Mouse (Mus musculus) hindbrain, embryonic 12.5 days (tissue): ENCODE results near the gene Rnf115. TPM values are rescaled to one million over a fixed set of nuclear protein-coding genes. Genes with fewer than 3 reads are reported as not detected.

Experiments used
- ATAC-seq: fragments of 200-750 bp; cut with Nextera tagmentation; 2 replicates; pipeline ENCODE4 v1.8.0; 2017; ENCODE audit warnings: moderate TSS enrichment; ENCODE audit not compliant: low FRiP score
- H3K27ac ChIP-seq: fragments of 300-500 bp; sonication (generic); 2 replicates; pipeline ENCODE4 v1.5.1; 2016; ENCODE audit warnings: mild to moderate bottlenecking
- H3K27me3 ChIP-seq: fragments of 300-500 bp; sonication (generic); 2 replicates; pipeline ENCODE4 v1.6.1; 2016; ENCODE audit warnings: mild to moderate bottlenecking
- H3K36me3 ChIP-seq: fragments of 300-500 bp; sonication (generic); 2 replicates; pipeline ENCODE4 v1.6.1; 2016; ENCODE audit warnings: mild to moderate bottlenecking
- H3K4me1 ChIP-seq: fragments of 300-500 bp; sonication (generic); 2 replicates; pipeline ENCODE4 v1.6.1; 2016
- H3K4me2 ChIP-seq: fragments of 300-500 bp; sonication (generic); replicated peaks from 2 replicates; pipeline ENCODE4 v1.6.1; 2016; ENCODE audit warnings: mild to moderate bottlenecking
- H3K4me3 ChIP-seq: fragments of 300-500 bp; sonication (generic); 2 replicates; pipeline ENCODE4 v1.5.1; 2016; ENCODE audit warnings: mild to moderate bottlenecking
- H3K9ac ChIP-seq: fragments of 300-500 bp; sonication (generic); 2 replicates; pipeline ENCODE4 v1.6.1; 2016; ENCODE audit warnings: mild to moderate bottlenecking, moderate library complexity
- H3K9me3 ChIP-seq: fragments of 300-500 bp; sonication (generic); replicated peaks from 2 replicates; pipeline ENCODE4 v1.6.1; 2016; ENCODE audit warnings: mild to moderate bottlenecking
- WGBS: fragments of 180-500 bp; shearing (Covaris S2); methylation state at CpG from one replicate; pipeline ENCODE4 v1.1.7; 2016; 5-methylcytosine and 5-hydroxymethylcytosine counted together
- polyA plus RNA-seq: library from polyadenylated mRNA; unstranded; fragments of >200 nt; fragmentation: Nextera tagmentation; extraction: Ambion mirVana; gene quantifications from 2 replicates; pipeline ENCODE4 v1.2.1, GENCODE M21; 2016

Gene Rnf115
- polyA plus RNA-seq, 1 experiment from 2014 or later = 78.2 TPM

DNA sequence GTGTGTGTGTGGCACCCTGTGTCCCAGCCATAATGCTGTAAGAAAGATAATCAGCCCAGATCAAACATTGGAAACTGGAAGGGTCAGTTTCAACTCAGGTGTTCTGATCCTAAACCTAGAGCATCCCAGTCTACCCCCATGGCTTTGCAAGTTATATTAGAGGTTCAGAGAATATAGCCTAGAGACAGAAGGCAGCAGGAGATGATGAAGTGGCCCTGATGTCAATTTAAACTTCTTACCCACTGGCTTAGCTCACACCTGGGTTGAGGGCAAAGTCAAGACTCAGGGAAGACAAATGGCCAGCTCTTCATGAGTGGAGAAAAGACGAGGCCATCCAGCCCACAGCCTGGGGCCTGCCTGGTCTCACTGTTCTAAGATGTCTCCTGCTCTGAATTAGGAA, 101.5 kb downstream of the Rnf115 start, which contains the start of the genes Pdzk1 and Cd160:
Pdzk1 (plus strand) TSS at position 301 of the 400 bp plus-strand sequence.
Cd160 (minus strand) TSS at position 368 of the 400 bp plus-strand sequence.
- Histone ChIP-seq H3K27me3 (no peaks in the 10 kb centered on the region; the same call in 1 of the 2 replicates), H3K4me3 (no peak within 1 kb of the TSS), H3K4me2 (no peak within 1 kb of the TSS), H3K4me1 (peaks cover 4% of the 10 kb centered on the region), H3K27ac (no peak within 1 kb of the TSS), H3K9ac (no peak within 1 kb of the TSS), H3K36me3 (no peaks in the 10 kb centered on the region), H3K9me3 (no peaks in the 10 kb centered on the region)
- WGBS = 74% methylated on average over 1 of the region's 1 CpGs
- no peak for ATAC-seq

GRCm38 (mm10) chr3:96829856-96830255, 102.4 kb downstream of the Rnf115 start:
- Histone ChIP-seq H3K27me3 (no peaks in the 10 kb centered on the region), H3K4me3 (no peak overlapping the region), H3K9me3 (no peaks in the 10 kb centered on the region), H3K4me2 (no peak overlapping the region), H3K27ac (no peak overlapping the region), H3K36me3 (no peaks in the 10 kb centered on the region), H3K4me1 (peaks cover 4% of the 10 kb centered on the region), H3K9ac (no peak overlapping the region)
- ATAC-seq = no peak
- WGBS = 75% methylated on average over 10 of the region's 10 CpGs

DNA sequence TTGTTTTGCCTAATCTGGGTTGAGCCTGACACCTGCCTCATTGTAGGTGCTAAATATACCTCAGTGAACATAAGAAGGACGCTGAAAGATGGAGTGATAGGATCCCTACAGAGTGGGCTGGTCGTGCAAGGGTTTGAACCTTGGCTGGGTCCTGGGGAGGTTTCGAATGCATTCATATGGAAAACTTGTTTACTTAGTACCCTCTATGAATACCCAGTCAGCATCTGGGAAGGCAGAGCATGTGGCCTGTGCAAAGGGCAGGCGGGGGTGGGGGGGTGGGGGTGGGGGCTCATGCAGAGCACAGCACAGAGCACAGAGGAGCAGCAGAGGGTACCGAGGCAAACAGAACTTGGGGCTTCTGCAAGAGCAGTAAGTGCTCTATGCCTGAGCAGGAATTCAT, 105.5 kb downstream of the Rnf115 start:
- no peak for ATAC-seq
- no peak overlapping the region for H3K4me2 ChIP-seq
- H3K4me1 ChIP-seq = no peaks in the 10 kb centered on the region
- no peak overlapping the region for H3K9ac ChIP-seq
- no peaks in the 10 kb centered on the region for H3K27me3 ChIP-seq
- H3K27ac ChIP-seq = no peak overlapping the region
- H3K36me3 ChIP-seq = no peaks in the 10 kb centered on the region
- H3K4me3 ChIP-seq = no peak overlapping the region
- 19% methylated on average over 5 of the region's 5 CpGs for WGBS
- H3K9me3 ChIP-seq = no peaks in the 10 kb centered on the region

DNA sequence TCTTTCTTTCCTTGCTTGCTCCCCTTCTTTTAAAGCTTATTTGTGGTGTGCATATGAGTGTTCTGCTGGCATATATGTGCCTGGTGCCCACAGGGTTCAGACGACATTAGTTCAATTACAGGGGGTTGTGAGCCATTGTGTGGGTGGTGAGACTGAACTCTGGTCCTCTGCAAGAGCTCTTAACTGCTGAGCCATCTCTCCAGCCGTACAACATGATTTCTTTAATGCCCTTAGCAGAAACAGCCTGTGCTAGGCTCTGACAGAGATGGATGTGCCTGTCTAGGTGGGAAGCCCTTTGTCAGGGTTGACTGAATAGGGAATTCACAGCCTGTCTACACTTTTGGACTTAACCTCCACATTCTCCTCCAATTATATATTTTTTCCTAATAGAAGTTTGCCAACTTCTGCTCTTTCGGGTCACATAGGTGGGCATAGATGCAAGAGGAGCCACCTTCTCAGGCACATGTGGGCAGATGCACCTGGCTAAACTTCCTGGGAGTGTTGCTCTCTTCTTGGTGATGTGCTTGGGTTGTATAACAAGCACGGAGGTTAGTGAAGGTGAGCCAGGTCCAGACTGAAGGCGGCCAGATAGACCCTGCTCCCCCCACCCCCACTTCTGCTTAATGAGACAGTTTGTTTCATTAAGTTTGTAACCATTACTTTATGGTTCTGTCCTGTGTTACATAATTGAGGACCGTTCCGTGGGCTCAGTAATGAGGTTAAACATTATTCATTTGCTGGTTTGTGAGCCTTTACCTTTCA, 107.3 kb downstream of the Rnf115 start:
- WGBS = 76% methylated on average over 7 of the region's 7 CpGs

GRCm38 (mm10) chr3:96836414-96836813, 109.0 kb downstream of the Rnf115 start:
- H3K4me1 ChIP-seq = no peaks in the 10 kb centered on the region
- H3K36me3 ChIP-seq = no peaks in the 10 kb centered on the region
- no peak overlapping the region for H3K27ac ChIP-seq
- H3K27me3 ChIP-seq = no peaks in the 10 kb centered on the region
- no peak overlapping the region for H3K4me3 ChIP-seq
- ATAC-seq = no peak
- 80% methylated on average over 2 of the region's 2 CpGs for WGBS
- H3K4me2 ChIP-seq = no peak overlapping the region
- H3K9me3 ChIP-seq = no peaks in the 10 kb centered on the region
- no peak overlapping the region for H3K9ac ChIP-seq

More for the DNA sequence above, 107.3 kb downstream of the Rnf115 start:
- no peak overlapping the region for H3K4me2 ChIP-seq
- no peaks in the 10 kb centered on the region for H3K4me1 ChIP-seq
- H3K36me3 ChIP-seq = no peaks in the 10 kb centered on the region
- no peak for ATAC-seq
- no peak overlapping the region for H3K9ac ChIP-seq
- no peak overlapping the region for H3K27ac ChIP-seq
- H3K4me3 ChIP-seq = no peak overlapping the region
- H3K9me3 ChIP-seq = no peaks in the 10 kb centered on the region
- H3K27me3 ChIP-seq = no peaks in the 10 kb centered on the region

GRCm38 (mm10) chr3:96838996-96839645, 111.7 kb downstream of the Rnf115 start:
- no peaks in the 10 kb centered on the region for H3K4me1 ChIP-seq
- no peaks in the 10 kb centered on the region for H3K9me3 ChIP-seq
- no peak for ATAC-seq
- no peaks in the 10 kb centered on the region for H3K27me3 ChIP-seq
- WGBS = 77% methylated on average over 7 of the region's 7 CpGs
- no peak overlapping the region for H3K9ac ChIP-seq
- H3K4me3 ChIP-seq = no peak overlapping the region
- H3K27ac ChIP-seq = no peak overlapping the region
- no peaks in the 10 kb centered on the region for H3K36me3 ChIP-seq
- H3K4me2 ChIP-seq = no peak overlapping the region

Other genes with a start within 250 kb of the Rnf115 start
- gene Hfe2, start 202.5 kb upstream of the Rnf115 start, polyA plus RNA-seq = 0.70 and 2.5 TPM in 2 replicates
- gene Txnip, start 169.7 kb upstream of the Rnf115 start, polyA plus RNA-seq = 58.7 and 59.9 TPM in 2 replicates
- gene Gm16253, start 150.7 kb upstream of the Rnf115 start, polyA plus RNA-seq = 1.3 and 1.7 TPM in 2 replicates
- gene Polr3gl, start 133.5 kb upstream of the Rnf115 start, polyA plus RNA-seq = 40.0 and 42.3 TPM in 2 replicates
- gene Ankrd34a, start 131.0 kb upstream of the Rnf115 start, polyA plus RNA-seq = 4.6 and 5.1 TPM in 2 replicates
- gene Lix1l, start 126.5 kb upstream of the Rnf115 start, polyA plus RNA-seq = 6.6 and 7.3 TPM in 2 replicates
- 142 and 152 TPM in 2 replicates for gene Rbm8a, start 97.7 kb upstream of the Rnf115 start, polyA plus RNA-seq
- 40.8 and 48.2 TPM in 2 replicates for gene Pex11b, start 92.3 kb upstream of the Rnf115 start, polyA plus RNA-seq
- 0.31 and 0.36 TPM in 2 replicates for gene Gm42957, start 92.2 kb upstream of the Rnf115 start, polyA plus RNA-seq
- 0.71 and 1.3 TPM in 2 replicates for gene Itga10, start 82.1 kb upstream of the Rnf115 start, polyA plus RNA-seq
- 0.57 and 0.58 TPM in 2 replicates for gene Ankrd35, start 57.5 kb upstream of the Rnf115 start, polyA plus RNA-seq
- gene Pias3, start 31.3 kb upstream of the Rnf115 start, polyA plus RNA-seq = 48.2 and 55.0 TPM in 2 replicates
- 10.9 and 13.9 TPM in 2 replicates for gene Nudt17, start 19.1 kb upstream of the Rnf115 start, polyA plus RNA-seq
- 35.9 and 36.0 TPM in 2 replicates for gene Polr3c, start within 50 bp of the Rnf115 start, polyA plus RNA-seq
- 0.09 TPM in 1 of 2 replicates, not detected in the other for gene Pdzk1, start 101.6 kb downstream of the Rnf115 start, polyA plus RNA-seq
- gene Cd160, start 101.7 kb downstream of the Rnf115 start, polyA plus RNA-seq = 0.13 and 0.19 TPM in 2 replicates
- gene Gja5, start 177.0 kb downstream of the Rnf115 start, polyA plus RNA-seq = 5.8 and 8.3 TPM in 2 replicates
- 40.1 and 44.5 TPM in 2 replicates for gene Gpr89, start 177.7 kb downstream of the Rnf115 start, polyA plus RNA-seq
- 0.03 and 0.05 TPM in 2 replicates for gene Gja8, start 198.4 kb downstream of the Rnf115 start, polyA plus RNA-seq